Mouse (Mus musculus) 3134 (cell line): ENCODE data around the gene 2810006K23Rik.

Source experiments
- DNase-seq: peaks from one replicate; pipeline ENCODE4 v3.0.0-alpha.2; 2011; ENCODE audit warnings: low spot score; ENCODE audit not compliant: insufficient read length; ENCODE audit errors: extremely low read depth

Gene 2810006K23Rik

GRCm38 (mm10) chr5:124380121-124380520 lies 52.2 kb downstream of the 2810006K23Rik start:
- no peak for DNase-seq

GRCm38 (mm10) chr5:124387932-124388331 lies 60.0 kb downstream of the 2810006K23Rik start:
- no peak for DNase-seq
